Mouse (Mus musculus): ENCODE measurements at regions not wholly inside any gene's neighbourhood (a gene's known extent, or its start where the extent isn't known, plus 50 kb on each side); places are given as distances from the start of the nearest gene placed in this dataset.
"Not testable (repeated sequence)": the region's sequence is repeated elsewhere in the genome, so short reads cannot be mapped to it uniquely, and the experiment has no call there.

DNA sequence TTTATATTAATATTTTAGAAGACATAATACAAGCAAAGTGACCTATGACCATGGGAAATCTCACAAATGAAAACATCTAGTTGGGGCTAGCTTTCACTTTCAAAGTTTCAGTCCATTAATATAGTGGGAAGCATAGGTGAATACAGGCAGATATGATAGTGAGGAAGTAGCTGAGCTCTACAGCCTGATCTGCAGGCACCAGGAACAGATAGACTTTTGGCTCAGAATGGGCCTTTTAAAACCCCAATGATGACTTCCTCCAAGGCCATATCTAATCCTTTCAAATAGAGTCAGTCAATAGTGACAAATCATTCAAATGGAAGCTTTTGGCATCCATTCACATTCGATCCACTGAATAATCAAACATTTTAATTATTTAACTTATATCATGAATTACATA, 581.6 kb upstream of the Pcdh17 start:
- DNase-seq (ENCODE audit: extremely low read depth, low read depth) = no peak

DNA sequence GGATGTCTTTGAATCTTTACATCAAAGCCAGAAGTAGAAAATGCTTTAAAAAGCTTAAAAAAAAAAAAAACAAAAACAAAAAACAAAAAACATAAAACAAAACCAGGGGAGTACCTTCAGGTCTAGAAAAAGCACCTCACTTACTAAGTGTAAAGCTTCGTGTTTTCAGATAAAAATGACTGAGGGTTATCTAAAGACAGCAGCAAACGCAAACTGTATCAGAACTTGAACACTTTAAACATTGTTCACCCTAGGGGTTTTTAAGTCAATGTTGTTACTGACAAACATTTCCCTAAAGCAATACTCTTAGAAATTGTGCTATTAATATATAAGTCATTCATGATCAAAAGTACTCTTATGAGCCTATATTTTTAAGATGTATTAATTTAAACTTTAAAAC, 580.7 kb upstream of the Pcdh17 start:
- no peak for DNase-seq (ENCODE audit: extremely low read depth, low read depth)

DNA sequence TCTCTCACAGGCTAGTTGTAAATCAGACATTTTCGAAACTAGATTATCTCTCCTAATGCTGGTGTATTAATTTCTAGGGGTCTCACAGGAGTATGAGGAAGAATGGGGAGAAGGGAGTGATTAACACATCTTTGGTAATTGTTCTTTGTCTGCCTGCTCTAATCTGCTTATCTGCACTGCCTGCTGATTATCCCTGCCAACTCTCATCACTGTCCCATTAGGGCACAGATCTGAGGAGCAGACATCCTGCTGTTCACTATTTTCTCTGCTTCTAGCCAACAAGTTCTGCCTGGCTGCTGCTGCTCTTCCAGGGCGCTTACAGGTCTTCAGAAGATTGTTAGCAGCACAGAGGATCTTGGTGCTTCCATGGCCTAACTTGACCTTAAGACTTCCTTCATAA, 557.0 kb upstream of the Pcdh17 start:
- DNase-seq (ENCODE audit: extremely low read depth, low read depth) = no peak

DNA sequence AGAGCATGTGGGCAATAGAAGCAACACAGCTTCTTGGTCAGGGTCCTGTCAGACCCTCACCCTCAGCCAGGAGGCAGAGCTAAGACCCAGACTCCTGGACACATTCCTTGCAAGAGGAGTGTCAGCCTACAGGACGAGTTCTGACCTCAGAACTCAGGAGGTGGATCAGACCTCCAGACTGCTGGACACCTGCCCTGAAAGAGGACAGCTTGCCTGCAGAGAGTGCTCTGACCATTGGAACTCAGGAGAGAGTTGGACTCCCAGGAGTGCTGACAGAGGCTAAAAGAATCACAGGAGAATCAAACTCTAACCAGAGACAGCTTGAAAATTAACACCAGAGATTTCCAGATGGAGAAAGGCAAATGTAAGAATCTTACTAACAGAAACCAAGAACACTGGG, 542.7 kb upstream of the Pcdh17 start:
- DNase-seq (ENCODE audit: extremely low read depth, low read depth) = not testable (repeated sequence)

DNA sequence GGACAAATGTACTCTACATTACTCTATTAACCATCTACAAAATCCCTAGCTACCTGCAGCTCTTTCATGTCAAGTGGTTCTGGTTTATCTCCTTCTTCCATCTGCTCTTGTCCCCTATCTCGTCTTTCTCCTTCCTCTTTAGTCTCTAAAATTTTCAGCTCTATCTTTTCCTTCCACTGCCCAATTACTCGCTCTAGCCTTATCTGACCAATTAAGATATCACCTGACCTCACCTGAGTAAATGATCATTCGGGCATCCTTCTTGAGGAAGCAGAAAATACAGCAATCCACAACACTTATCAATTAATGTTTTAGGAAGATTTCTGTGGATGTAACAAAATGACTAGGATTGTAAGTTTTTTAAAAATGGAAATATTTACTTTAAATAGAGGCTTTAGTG, 500.3 kb upstream of the Pcdh17 start:
- no peak for DNase-seq (ENCODE audit: extremely low read depth, low read depth)

DNA sequence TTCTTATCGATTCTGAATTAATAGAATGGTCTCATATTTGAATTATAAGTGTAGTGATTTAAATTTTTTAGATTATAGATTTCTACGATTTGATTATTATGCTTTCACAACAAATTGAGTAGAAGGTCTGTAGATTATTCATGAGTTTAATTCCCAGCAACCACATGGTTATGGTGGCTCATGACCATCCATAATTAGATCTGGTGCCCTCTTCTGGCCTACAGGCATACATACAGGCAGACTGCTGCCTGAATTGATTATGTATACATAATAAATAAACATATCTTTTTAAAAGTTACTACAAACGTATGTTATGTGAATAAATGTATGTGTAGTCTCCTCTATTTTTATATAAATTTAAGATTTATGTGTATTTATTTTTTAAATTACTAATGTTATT, 499.2 kb upstream of the Pcdh17 start:
- DNase-seq (ENCODE audit: extremely low read depth, low read depth) = peak; percentile 12

DNA sequence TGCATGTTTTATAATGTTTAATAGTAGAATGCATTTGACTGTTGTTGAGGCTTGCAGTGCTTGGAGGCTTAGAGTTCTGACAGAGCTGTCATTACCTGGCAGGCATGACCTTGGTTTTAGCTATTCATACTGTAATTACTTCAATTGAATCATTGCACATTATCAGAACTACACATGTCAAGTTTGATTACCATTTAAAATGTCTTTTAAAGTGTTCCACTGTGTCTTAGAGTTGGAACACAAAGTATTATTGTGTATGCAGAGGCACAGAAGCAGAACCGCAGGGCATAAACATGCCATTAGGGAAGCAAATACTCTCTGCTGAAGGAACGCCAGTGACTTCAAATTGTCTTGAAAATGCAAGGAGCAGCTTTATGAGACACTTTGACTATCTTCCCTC, 493.7 kb upstream of the Pcdh17 start:
- no peak for DNase-seq (ENCODE audit: extremely low read depth, low read depth)

DNA sequence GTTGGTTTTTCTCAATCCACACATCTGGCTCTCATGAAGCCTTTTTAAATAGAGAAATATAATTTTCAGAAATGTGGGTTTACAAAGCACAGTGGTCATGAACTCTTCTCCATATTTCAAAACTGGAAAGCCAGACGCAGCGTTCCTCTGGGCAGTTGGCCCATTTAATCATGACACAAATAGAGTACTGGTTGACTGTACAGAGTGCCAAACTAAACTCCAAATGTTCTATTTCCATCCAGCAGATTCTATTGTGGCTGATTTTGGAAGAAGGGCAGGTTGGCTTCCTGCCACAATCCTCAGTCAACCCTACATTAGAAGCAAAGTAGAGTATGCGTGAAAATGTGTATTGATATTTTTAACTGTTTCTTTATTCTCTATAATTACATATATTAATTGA, 484.3 kb upstream of the Pcdh17 start:
- no peak for DNase-seq (ENCODE audit: extremely low read depth, low read depth)

DNA sequence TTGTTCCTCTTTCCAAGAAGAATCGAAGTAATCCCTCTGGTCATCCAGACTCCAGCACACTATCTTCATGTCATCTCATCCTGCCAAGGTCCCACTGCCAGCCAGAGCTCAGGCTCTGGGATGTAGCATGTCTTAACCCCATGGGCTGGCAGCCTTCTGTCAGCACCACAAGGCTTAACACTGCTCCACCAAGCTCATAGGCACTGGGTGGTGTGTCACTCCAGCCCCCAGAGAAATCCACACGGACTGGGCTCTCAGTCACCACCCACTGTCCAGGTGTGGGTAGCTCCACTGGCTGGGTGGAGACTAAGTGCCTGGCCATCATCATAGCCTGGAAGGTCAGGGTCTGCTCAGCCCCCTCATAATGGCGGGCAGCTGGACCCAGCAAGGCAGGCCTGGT, 459.8 kb upstream of the Pcdh17 start:
- no peak for DNase-seq (ENCODE audit: extremely low read depth, low read depth)

Measured in MEL-GATA-1-ER (cell line).